In genomic region chr2:163685761-163686200, GRCm38 (mm10) we compare ENCODE assay signal across 8 mouse cellular contexts. TPM values are rescaled to one million over a fixed set of nuclear protein-coding genes. Genes with fewer than 3 reads are reported as not detected.
DNase-seq lines count a peak whose midpoint lies in the region; ATAC-seq and TF ChIP-seq lines count a peak whose summit lies in the region.
"Had no signal": no experiment of that assay in that cellular context is flagged by ENCODE, and none has a peak within 500 bp of the region (broad histone marks: within the 10 kb centered on the region; RNA-seq: fewer than 3 reads in every experiment).

No protein-coding gene starts in this region.

- no peak overlapping the region for H3K4me3 ChIP-seq in midbrain, postnatal 0 days (ENCODE audit: low read depth, low read length)
- no peak overlapping the region for H3K4me3 ChIP-seq in midbrain, embryonic 13.5 days (replicated peaks)
- H3K4me3 ChIP-seq: midbrain, embryonic 12.5 days had no signal

- intact Hi-C loops in heart, postnatal 10 days (cut with DNase I): no loop called here

- H3K9me3 ChIP-seq in midbrain, postnatal 0 days (ENCODE audit: low read length): no peaks in the 10 kb centered on the region
- no peaks in the 10 kb centered on the region for H3K9me3 ChIP-seq in midbrain, embryonic 13.5 days
- H3K9me3 ChIP-seq: midbrain, embryonic 12.5 days had no signal

- H3K4me2 ChIP-seq in midbrain, postnatal 0 days (ENCODE audit: low read depth, low read length, poor library complexity, severe bottlenecking): no peak overlapping the region
- H3K4me2 ChIP-seq in midbrain, embryonic 13.5 days (replicated peaks): no peak overlapping the region
- H3K4me2 ChIP-seq: midbrain, embryonic 12.5 days had no signal

- ATAC-seq in midbrain, postnatal 0 days (ENCODE audit: low FRiP score): no peak
- ATAC-seq in midbrain, embryonic 13.5 days: no peak
- ATAC-seq in granulocyte monocyte progenitor cell, adult 5-6 weeks (replicated peaks; ENCODE audit: poor library complexity, severe bottlenecking): no peak

- no peak overlapping the region for H3K9ac ChIP-seq in midbrain, postnatal 0 days (replicated peaks; ENCODE audit: low read length, poor library complexity, severe bottlenecking)
- no peak overlapping the region for H3K9ac ChIP-seq in midbrain, embryonic 13.5 days (replicated peaks)
- H3K9ac ChIP-seq: midbrain, embryonic 12.5 days had no signal

- TF ChIP-seq CTCF in midbrain, postnatal 0 days (IDR thresholded peaks at IDR 0.05): no peak

- peaks cover 10% of the 10 kb centered on the region; the same call in 1 of the 2 replicates for H3K4me1 ChIP-seq in midbrain, postnatal 0 days (ENCODE audit: insufficient read depth, low read length)
- H3K4me1 ChIP-seq in midbrain, embryonic 13.5 days (replicated peaks): peaks cover 21% of the 10 kb centered on the region

- H3K27ac ChIP-seq in midbrain, postnatal 0 days (ENCODE audit: low read depth, low read length): peak overlapping the region; percentile 4; the same call in 1 of the 2 replicates
- no peak overlapping the region for H3K27ac ChIP-seq in midbrain, embryonic 13.5 days
- H3K27ac ChIP-seq: midbrain, embryonic 12.5 days had no signal

- DNase-seq in midbrain, postnatal 0 days (ENCODE audit: low spot score): no peak
- DNase-seq in cerebellum, postnatal 36 days: peak; percentile 51 to 71
- peak; percentile 75 to 76 for DNase-seq in heart, postnatal 10 days
- DNase-seq in layer of hippocampus, postnatal 14 days (ENCODE audit: low spot score in 2 of 2): peak; percentile 67 to 75
- peak; percentile 78 for DNase-seq in lung, postnatal 36 days

- 70% methylated on average over 6 of the region's 6 CpGs for WGBS in midbrain, postnatal 0 days
- WGBS in midbrain, embryonic 13.5 days: 85% methylated on average over 6 of the region's 6 CpGs

- H3K27me3 ChIP-seq in midbrain, postnatal 0 days (ENCODE audit: insufficient read depth, low read length): no peaks in the 10 kb centered on the region
- no peaks in the 10 kb centered on the region for H3K27me3 ChIP-seq in midbrain, embryonic 13.5 days
- H3K27me3 ChIP-seq: midbrain, embryonic 12.5 days had no signal

- H3K36me3 ChIP-seq in midbrain, postnatal 0 days (ENCODE audit: insufficient read depth, low read length): no peaks in the 10 kb centered on the region
- 0 out of 2 replicates have a peak, but pooled peaks cover 3% of the 10 kb centered on the region for H3K36me3 ChIP-seq in midbrain, embryonic 13.5 days
- H3K36me3 ChIP-seq: midbrain, embryonic 12.5 days had no signal

RNA-seq across cellular contexts. Expression of gene Pkig, which starts 27.6 kb away (rescaled TPM):
- 90.5 and 102 TPM in 2 replicates for total RNA-seq in midbrain, postnatal 0 days (2014; rRNA removed)
- 153 and 161 TPM in 2 replicates for polyA plus RNA-seq in midbrain, postnatal 0 days (2015; fragmentation: Nextera tagmentation; extraction: Ambion mirVana)
- polyA plus RNA-seq in midbrain, embryonic 13.5 days (2015; fragmentation: Nextera tagmentation; extraction: Ambion mirVana): 124 and 126 TPM in 2 replicates
- total RNA-seq in heart, postnatal 10 days (2021): 100 to 1,000 TPM; 177 to 195 TPM
- 10 to 100 TPM; 70.9 to 71.8 TPM for total RNA-seq in layer of hippocampus, postnatal 14 days (2021)
- 89.1 and 89.4 TPM in 2 replicates for total RNA-seq in granulocyte monocyte progenitor cell, adult 5-6 weeks (2014; fragmentation: Nextera tagmentation)
- total RNA-seq in granulocyte monocyte progenitor cell, adult 5-6 weeks (2017): 52.2 and 65.1 TPM in 2 replicates

RNA-seq across cellular contexts. Expression of gene Serinc3, which starts 40.9 kb away (rescaled TPM):
- total RNA-seq in midbrain, postnatal 0 days (2014; rRNA removed): 96.1 and 101 TPM in 2 replicates
- polyA plus RNA-seq in midbrain, postnatal 0 days (2015; fragmentation: Nextera tagmentation; extraction: Ambion mirVana): 35.9 and 36.9 TPM in 2 replicates
- polyA plus RNA-seq in midbrain, embryonic 13.5 days (2015; fragmentation: Nextera tagmentation; extraction: Ambion mirVana): 30.5 and 31.7 TPM in 2 replicates
- total RNA-seq in heart, postnatal 10 days (2021): 100 to 1,000 TPM; 327 to 358 TPM
- total RNA-seq in layer of hippocampus, postnatal 14 days (2021): 100 to 1,000 TPM; 209 to 218 TPM
- total RNA-seq in granulocyte monocyte progenitor cell, adult 5-6 weeks (2014; fragmentation: Nextera tagmentation): 505 and 572 TPM in 2 replicates
- total RNA-seq in granulocyte monocyte progenitor cell, adult 5-6 weeks (2017): 503 and 505 TPM in 2 replicates
